ENCODE assay signal across 8 mouse cellular contexts in the genomic region with DNA sequence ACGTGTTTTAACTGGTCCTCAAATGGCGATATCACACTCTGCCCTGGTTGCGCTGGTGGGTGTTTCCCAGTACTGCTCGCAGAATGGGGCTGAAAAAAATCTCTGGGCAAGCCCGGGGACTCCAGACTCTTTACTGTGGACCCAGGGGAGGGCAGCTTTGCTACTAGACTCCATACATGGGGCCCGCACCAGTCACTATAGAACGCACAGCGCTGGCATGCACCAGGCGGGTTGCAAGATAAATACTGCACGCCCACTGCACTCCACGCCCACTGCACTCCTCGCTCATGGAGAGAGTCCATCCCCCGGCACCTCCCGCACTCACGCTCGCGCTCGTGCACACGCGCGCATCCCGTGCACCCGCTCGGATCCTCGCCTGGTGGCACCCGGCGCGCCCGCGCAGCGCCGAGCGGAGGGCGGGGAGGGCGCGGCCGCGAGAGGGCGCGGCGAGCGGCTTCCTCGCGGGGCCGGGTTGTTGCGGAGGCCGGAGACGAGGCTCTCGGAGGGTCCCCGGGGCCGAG. TPM values are rescaled to one million over a fixed set of nuclear protein-coding genes. Genes with fewer than 3 reads are reported as not detected.
DNase-seq lines count a peak whose midpoint lies in the region; ATAC-seq lines count a peak whose summit lies in the region.

A gene (plus strand): TSS at position 429 of the 521 bp plus-strand sequence.

- WGBS in embryonic facial prominence, embryonic 15.5 days, result under 1% methylated on average over 46 of the region's 51 CpGs
- WGBS in heart, embryonic 10.5 days, result under 1% methylated on average over 51 of the region's 51 CpGs
- 0% methylated on average over 51 of the region's 51 CpGs for WGBS in limb, embryonic 13.5 days
- under 1% methylated on average over 51 of the region's 51 CpGs for WGBS in midbrain, embryonic 14.5 days

- ATAC-seq in embryonic facial prominence, embryonic 15.5 days (ENCODE audit: insufficient number of reproducible peaks, low FRiP score, low TSS enrichment, low read depth), result peak; percentile 84
- ATAC-seq in limb, embryonic 13.5 days (ENCODE audit: low FRiP score, low read depth), result peak; percentile 80
- peak; percentile 93 for ATAC-seq in midbrain, embryonic 14.5 days (ENCODE audit: low FRiP score, low TSS enrichment)

- no peaks in the 10 kb centered on the region for H3K36me3 ChIP-seq in embryonic facial prominence, embryonic 15.5 days
- no peaks in the 10 kb centered on the region for H3K36me3 ChIP-seq in heart, embryonic 10.5 days
- H3K36me3 ChIP-seq in limb, embryonic 13.5 days, result no peaks in the 10 kb centered on the region
- H3K36me3 ChIP-seq in midbrain, embryonic 14.5 days (ENCODE audit: control insufficient read depth, insufficient read depth, low read length), result no peaks in the 10 kb centered on the region

- peak; percentile 48 to 69 for DNase-seq in urinary bladder, adult 18-20 months (ENCODE audit: low spot score in 2 of 2)
- no peak for DNase-seq in urinary bladder, postnatal 10 days (ENCODE audit: low spot score)
- DNase-seq in heart, embryonic 10.5 days (ENCODE audit: low spot score), result peak; percentile 86
- DNase-seq in kidney, adult 9 months, result peak; percentile 41
- DNase-seq in midbrain, embryonic 14.5 days, result peak; percentile 96
- peak; percentile 6 to 9 for DNase-seq in spleen, postnatal 36 days (ENCODE audit: low spot score in 2 of 2)

- no peak within 1 kb of the TSS for H3K27ac ChIP-seq in embryonic facial prominence, embryonic 15.5 days (replicated peaks)
- peak within 1 kb of the TSS; percentile 86 for H3K27ac ChIP-seq in heart, embryonic 10.5 days
- no peak within 1 kb of the TSS for H3K27ac ChIP-seq in limb, embryonic 13.5 days
- H3K27ac ChIP-seq in midbrain, embryonic 14.5 days (replicated peaks; ENCODE audit: low read depth, low read length), result peak within 1 kb of the TSS; percentile 72

- peak within 1 kb of the TSS; percentile 29 for H3K9ac ChIP-seq in embryonic facial prominence, embryonic 15.5 days
- peak within 1 kb of the TSS; percentile 75 for H3K9ac ChIP-seq in limb, embryonic 13.5 days
- peak within 1 kb of the TSS; percentile 70 for H3K9ac ChIP-seq in midbrain, embryonic 14.5 days (replicated peaks; ENCODE audit: low read length)

- peaks cover 4% of the 10 kb centered on the region; the same call in 1 of the 2 replicates for H3K27me3 ChIP-seq in embryonic facial prominence, embryonic 15.5 days
- H3K27me3 ChIP-seq in heart, embryonic 10.5 days (ENCODE audit: insufficient read depth, poor library complexity, severe bottlenecking), result peaks cover 46% of the 10 kb centered on the region
- H3K27me3 ChIP-seq in limb, embryonic 13.5 days, result peaks cover 63% of the 10 kb centered on the region
- H3K27me3 ChIP-seq in midbrain, embryonic 14.5 days (ENCODE audit: control insufficient read depth, insufficient read depth, low read length), result peaks cover 5% of the 10 kb centered on the region

- H3K4me1 ChIP-seq in embryonic facial prominence, embryonic 15.5 days, result peaks cover 16% of the 10 kb centered on the region
- H3K4me1 ChIP-seq in heart, embryonic 10.5 days, result peaks cover 22% of the 10 kb centered on the region; the same call in 1 of the 2 replicates
- peaks cover 6% of the 10 kb centered on the region; the same call in 1 of the 2 replicates for H3K4me1 ChIP-seq in limb, embryonic 13.5 days
- peaks cover 7% of the 10 kb centered on the region for H3K4me1 ChIP-seq in midbrain, embryonic 14.5 days (ENCODE audit: control insufficient read depth, insufficient read depth, low read length)

- peak within 1 kb of the TSS; percentile 57 for H3K4me3 ChIP-seq in embryonic facial prominence, embryonic 15.5 days (replicated peaks)
- H3K4me3 ChIP-seq in heart, embryonic 10.5 days, result peak within 1 kb of the TSS; percentile 80
- H3K4me3 ChIP-seq in limb, embryonic 13.5 days, result peak within 1 kb of the TSS; percentile 69
- peak within 1 kb of the TSS; percentile 72 for H3K4me3 ChIP-seq in midbrain, embryonic 14.5 days (replicated peaks; ENCODE audit: low read depth, low read length)

- H3K9me3 ChIP-seq in embryonic facial prominence, embryonic 15.5 days (replicated peaks), result no peaks in the 10 kb centered on the region
- H3K9me3 ChIP-seq in heart, embryonic 10.5 days, result no peaks in the 10 kb centered on the region
- H3K9me3 ChIP-seq in limb, embryonic 13.5 days, result no peaks in the 10 kb centered on the region
- H3K9me3 ChIP-seq in midbrain, embryonic 14.5 days (ENCODE audit: control insufficient read depth, low read length), result no peaks in the 10 kb centered on the region

- H3K4me2 ChIP-seq in embryonic facial prominence, embryonic 15.5 days (replicated peaks), result peak within 1 kb of the TSS; percentile 87
- peak within 1 kb of the TSS; percentile 85 for H3K4me2 ChIP-seq in limb, embryonic 13.5 days (replicated peaks)
- H3K4me2 ChIP-seq in midbrain, embryonic 14.5 days (ENCODE audit: low read length), result peak within 1 kb of the TSS; percentile 85

RNA-seq across cellular contexts. Expression of the gene that starts here (rescaled TPM):
- polyA plus RNA-seq in embryonic facial prominence, embryonic 15.5 days (2015; fragmentation: Nextera tagmentation; extraction: Ambion mirVana), result 3.6 and 5.4 TPM in 2 replicates
- 1.4 and 2.0 TPM in 2 replicates for polyA plus RNA-seq in heart, embryonic 10.5 days (2016; fragmentation: Nextera tagmentation; extraction: Ambion mirVana)
- polyA plus RNA-seq in limb, embryonic 13.5 days (2015; fragmentation: Nextera tagmentation; extraction: Ambion mirVana), result 2.1 and 2.4 TPM in 2 replicates
- polyA plus RNA-seq in midbrain, embryonic 14.5 days (2014; fragmentation: Nextera tagmentation; extraction: Ambion mirVana), result 20.9 and 30.3 TPM in 2 replicates

Comparison
In these comparisons a context has a peak if more than half of its experiments do, and no peak if none do; other contexts are left out.
1. H3K27ac ChIP-seq: peak in heart, embryonic 10.5 days (single experiment) and midbrain, embryonic 14.5 days (single experiment); none in embryonic facial prominence, embryonic 15.5 days (single experiment) and limb, embryonic 13.5 days (single experiment).
2. Peak in every context shown above with its lines, with median percentiles within 50 percentile points of each other: ATAC-seq, H3K4me2 ChIP-seq, H3K4me3 ChIP-seq and H3K9ac ChIP-seq.